In the genomic region with DNA sequence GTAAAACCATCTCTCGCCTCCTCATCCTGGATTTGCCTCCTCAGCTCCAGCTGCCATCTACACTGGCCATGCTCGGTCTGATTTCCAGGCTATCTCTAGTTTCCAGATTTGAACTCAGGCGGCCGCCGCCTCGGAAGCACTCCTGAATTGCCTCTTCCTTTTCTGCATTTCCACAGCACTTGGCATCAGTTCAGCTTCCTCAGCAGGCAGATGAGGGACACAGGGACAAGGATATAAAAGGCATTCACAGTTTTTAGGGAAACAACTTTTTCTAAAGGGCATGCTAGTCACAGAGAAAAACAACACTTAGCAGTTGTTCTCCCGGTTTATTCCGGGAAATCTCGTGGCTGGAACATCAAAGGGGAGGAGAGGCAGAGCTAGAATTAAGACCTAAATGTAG, we compare ENCODE assay signal across 8 mouse cellular contexts. TPM values are rescaled to one million over a fixed set of nuclear protein-coding genes. Genes with fewer than 3 reads are reported as not detected.
DNase-seq lines count a peak whose midpoint lies in the region; ATAC-seq lines count a peak whose summit lies in the region.

No protein-coding gene starts in this region.

- H3K27ac ChIP-seq in heart, embryonic 11.5 days (ENCODE audit: low read depth, low read length), result no peak overlapping the region
- no peak overlapping the region for H3K27ac ChIP-seq in forebrain, embryonic 11.5 days (ENCODE audit: low read depth, low read length)

- ATAC-seq in heart, embryonic 11.5 days (replicated peaks; ENCODE audit: insufficient number of reproducible peaks, low FRiP score, low TSS enrichment), result no peak
- no peak for ATAC-seq in forebrain, embryonic 11.5 days (replicated peaks; ENCODE audit: low FRiP score)

- no peak overlapping the region for H3K9ac ChIP-seq in heart, embryonic 11.5 days (ENCODE audit: low read depth, low read length)
- no peak overlapping the region for H3K9ac ChIP-seq in forebrain, embryonic 11.5 days (ENCODE audit: low read length)

- no peak overlapping the region for H3K4me2 ChIP-seq in heart, embryonic 11.5 days
- no peak overlapping the region for H3K4me2 ChIP-seq in forebrain, embryonic 11.5 days (ENCODE audit: low read depth, low read length, severe bottlenecking)

- no peaks in the 10 kb centered on the region for H3K36me3 ChIP-seq in heart, embryonic 11.5 days (ENCODE audit: control insufficient read depth, insufficient read depth, low read length)
- no peaks in the 10 kb centered on the region for H3K36me3 ChIP-seq in forebrain, embryonic 11.5 days (ENCODE audit: control insufficient read depth, insufficient read depth, low read length)

- H3K4me3 ChIP-seq in heart, embryonic 11.5 days (ENCODE audit: low read depth, low read length), result no peak overlapping the region
- H3K4me3 ChIP-seq in forebrain, embryonic 11.5 days (ENCODE audit: low read depth, low read length), result no peak overlapping the region

- peak; percentile 98 for DNase-seq in heart, adult 11 months
- peak; percentile 64 for DNase-seq in adrenal gland, postnatal 14 days
- peak; percentile 80 for DNase-seq in heart, adult 8-10 months (ENCODE audit: low spot score)
- DNase-seq in left cerebral cortex, adult 9 months (ENCODE audit: low spot score in 2 of 2), result peak; percentile 62 to 80
- DNase-seq in retina, postnatal 1 day, result no peak
- DNase-seq in forebrain, embryonic 11.5 days (ENCODE audit: low spot score), result no peak
- no peak for DNase-seq in thymus, postnatal 0 days (ENCODE audit: low spot score)

- H3K9me3 ChIP-seq in heart, embryonic 11.5 days (replicated peaks; ENCODE audit: control insufficient read depth, low read length), result no peaks in the 10 kb centered on the region
- H3K9me3 ChIP-seq in forebrain, embryonic 11.5 days (ENCODE audit: control insufficient read depth, low read length), result no peaks in the 10 kb centered on the region

- 43% methylated on average over 9 of the region's 9 CpGs for WGBS in heart, embryonic 11.5 days (ENCODE audit: insufficient replicate concordance)
- 85% methylated on average over 9 of the region's 9 CpGs for WGBS in forebrain, embryonic 11.5 days

- H3K4me1 ChIP-seq in heart, embryonic 11.5 days (ENCODE audit: control insufficient read depth, insufficient read depth, low read length), result peaks cover 34% of the 10 kb centered on the region
- 0 out of 2 replicates have a peak, but pooled peaks cover 7% of the 10 kb centered on the region for H3K4me1 ChIP-seq in forebrain, embryonic 11.5 days (replicated peaks; ENCODE audit: control insufficient read depth, insufficient read depth, low read length)

- no peaks in the 10 kb centered on the region for H3K27me3 ChIP-seq in heart, embryonic 11.5 days (ENCODE audit: control insufficient read depth, insufficient read depth, low read length)
- no peaks in the 10 kb centered on the region for H3K27me3 ChIP-seq in forebrain, embryonic 11.5 days (ENCODE audit: control insufficient read depth, insufficient read depth, low read length)

RNA-seq across cellular contexts. Expression of a gene that starts 37.3 kb away (rescaled TPM):
- polyA plus RNA-seq in heart, embryonic 11.5 days (2014; fragmentation: Nextera tagmentation; extraction: Ambion mirVana), result 8.7 and 10.2 TPM in 2 replicates
- 82.8 and 109 TPM in 2 replicates for total RNA-seq in adrenal gland, postnatal 14 days (2021)
- total RNA-seq in heart, adult 8-10 months (2022), result 10 to 100 TPM; 14.5 to 19.5 (median 16.1) TPM
- polyA plus RNA-seq in forebrain, embryonic 11.5 days (2014; fragmentation: Nextera tagmentation; extraction: Ambion mirVana), result 13.5 and 14.2 TPM in 2 replicates
- 15.8 and 16.7 TPM in 2 replicates for polyA plus RNA-seq in thymus, postnatal 0 days (2015; fragmentation: Nextera tagmentation; extraction: Ambion mirVana)

Comparison
In these comparisons a context has a peak if more than half of its experiments do, and no peak if none do; other contexts are left out.
1. DNase-seq: peak in heart, adult 11 months (single experiment), adrenal gland, postnatal 14 days (single experiment), heart, adult 8-10 months (single experiment) and left cerebral cortex, adult 9 months (2 of 2); none in retina, postnatal 1 day (single experiment), forebrain, embryonic 11.5 days (single experiment) and thymus, postnatal 0 days (single experiment).